Mouse (Mus musculus) small intestine, adult 2 months (tissue): Measurements from ENCODE around the gene Mx1.

Experiments
- CTCF ChIP-seq: fragments of 200-500 bp; IDR thresholded peaks from 2 replicates; pipeline ENCODE4 v1.5.1; 2012; ENCODE audit warnings: low read depth, mild to moderate bottlenecking, control low read depth, inconsistent platforms, low read length, moderate library complexity, mixed read lengths; ENCODE audit not compliant: insufficient replicate concordance, insufficient read length; ENCODE audit errors: extremely low read depth
- POLR2A ChIP-seq: fragments of 200-500 bp; IDR thresholded peaks from 2 replicates; pipeline ENCODE4 v1.6.1; 2012; ENCODE audit warnings: low read depth, mild to moderate bottlenecking, control low read depth, inconsistent platforms, low read length, moderate library complexity

GRCm38 (mm10) chr16:97447386-97447785, 15.3 kb downstream of the Mx1 start:
- TF ChIP-seq POLR2A (no peak), CTCF (no peak)
